Mouse (Mus musculus) heart, adult 18-20 months (tissue): ENCODE results near the gene Dab1. TPM values are rescaled to one million over a fixed set of nuclear protein-coding genes. Genes with fewer than 3 reads are reported as not detected.

Experiments
- DNase-seq, 2 experiments: peaks; one replicate each; pipeline ENCODE4 v3.0.0; 2021 to 2022; ENCODE audit warnings: mixed read lengths in 1 of 2
- long read RNA-seq, 2 experiments: library from polyadenylated mRNA; stranded (forward); transcript quantifications; one replicate each; pipeline ENCODE4 v2.0.0; 2021
- total RNA-seq, 2 experiments: library from RNA; stranded (reverse); gene quantifications; 2 replicates each; pipeline ENCODE4 v1.2.3; 2021

Gene Dab1
- under 1 TPM in 1 of 2 experiments, not detected in 1; 0.05 TPM for total RNA-seq
- long read RNA-seq, experiment 1 = 0 reads
- long read RNA-seq, experiment 2 = 0 reads

GRCm38 (mm10) chr4:103619321-103619945 lies at the start of gene Dab1:
TSS of gene Dab1 (plus strand) at chr4:103619359.
- DNase-seq = no peak

GRCm38 (mm10) chr4:103571721-103572352 lies 47.3 kb upstream of the Dab1 start:
- peak in 1 of 2 experiments; percentile 5 for DNase-seq

DNA sequence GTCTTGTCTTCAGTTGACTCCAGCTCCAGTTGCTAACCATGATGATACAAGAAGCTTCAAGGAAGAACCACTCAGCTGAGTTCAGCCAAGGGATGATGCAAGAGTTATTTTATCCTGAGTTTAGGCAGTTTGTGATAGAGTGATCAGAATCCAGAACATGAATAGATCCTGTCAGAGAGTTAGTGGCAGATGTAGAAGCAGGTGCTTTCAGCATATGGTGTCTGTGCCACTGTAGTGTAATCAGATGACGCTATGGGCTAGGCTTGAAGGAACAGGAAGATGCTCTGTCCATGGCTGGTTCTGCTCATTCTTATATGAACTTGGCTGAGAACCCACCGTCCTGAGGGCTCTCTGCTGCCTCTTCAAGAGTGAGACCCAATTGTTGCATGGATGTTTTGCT lies 43.6 kb upstream of the Dab1 start:
- no peak for DNase-seq

DNA sequence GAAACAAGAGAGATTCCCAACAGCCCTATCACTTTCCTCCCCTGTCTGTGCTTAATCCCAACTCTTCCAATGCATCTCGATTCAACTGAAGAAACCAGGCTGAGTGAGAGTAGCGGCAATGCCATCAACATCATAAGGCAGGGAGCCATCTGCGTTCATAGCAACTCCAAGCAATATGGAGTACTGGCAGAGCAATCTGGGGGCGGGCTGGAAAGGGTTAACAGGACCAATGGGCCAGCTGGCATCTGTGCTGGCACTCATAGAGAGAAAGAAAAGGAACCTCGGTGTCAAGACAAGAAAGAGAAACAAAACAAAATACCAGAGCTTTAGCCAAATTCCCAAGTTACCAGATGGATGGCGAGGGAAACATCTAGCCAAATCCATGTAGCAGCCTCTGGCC lies 42.9 kb upstream of the Dab1 start:
- no peak for DNase-seq

- no peak for DNase-seq
Measured at GRCm38 (mm10) chr4:103577111-103577815, 41.9 kb upstream of the Dab1 start.

DNA sequence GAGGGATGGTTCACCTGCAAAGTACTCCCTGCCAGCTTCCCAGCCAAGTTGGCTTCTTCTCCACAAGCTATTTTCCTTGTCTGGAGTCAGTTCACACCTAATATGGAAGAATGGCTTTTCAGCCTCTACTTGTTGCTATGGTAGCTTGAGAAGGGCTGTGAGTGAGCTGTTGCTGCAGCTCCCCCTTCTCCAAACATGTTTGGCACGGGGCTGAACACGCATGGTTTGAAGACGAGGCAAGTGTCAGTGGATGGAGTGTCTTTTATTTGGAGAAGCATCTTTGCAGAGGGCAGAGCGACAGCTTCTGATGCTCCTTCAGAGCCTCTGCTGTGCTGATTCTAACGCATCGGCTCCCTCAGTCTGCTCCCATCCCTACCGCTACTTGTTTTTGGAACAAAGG lies 41.3 kb upstream of the Dab1 start:
- DNase-seq = no peak

- no peak for DNase-seq
Measured at GRCm38 (mm10) chr4:103580021-103580420, 39.1 kb upstream of the Dab1 start.

DNA sequence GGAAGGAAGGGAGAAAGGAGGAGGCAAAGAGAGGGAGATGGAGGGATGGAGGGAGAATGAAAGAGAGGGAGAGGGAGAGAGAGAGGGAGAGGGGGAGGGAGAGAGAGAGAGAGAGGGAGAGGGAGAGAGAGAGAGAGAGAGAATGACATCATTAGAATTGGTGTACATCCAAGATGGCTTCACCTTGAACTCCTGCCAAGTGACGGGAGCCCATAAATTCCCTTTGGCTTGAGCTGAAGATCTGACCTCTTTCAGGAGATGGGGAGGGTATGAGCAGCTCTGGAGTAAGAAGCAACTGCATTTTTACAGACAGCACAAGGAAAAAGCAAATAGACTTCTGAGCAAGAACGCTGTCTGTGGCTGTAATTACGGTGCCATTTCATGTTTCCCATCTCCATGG lies 4.1 kb upstream of the Dab1 start:
- DNase-seq = no peak

DNA sequence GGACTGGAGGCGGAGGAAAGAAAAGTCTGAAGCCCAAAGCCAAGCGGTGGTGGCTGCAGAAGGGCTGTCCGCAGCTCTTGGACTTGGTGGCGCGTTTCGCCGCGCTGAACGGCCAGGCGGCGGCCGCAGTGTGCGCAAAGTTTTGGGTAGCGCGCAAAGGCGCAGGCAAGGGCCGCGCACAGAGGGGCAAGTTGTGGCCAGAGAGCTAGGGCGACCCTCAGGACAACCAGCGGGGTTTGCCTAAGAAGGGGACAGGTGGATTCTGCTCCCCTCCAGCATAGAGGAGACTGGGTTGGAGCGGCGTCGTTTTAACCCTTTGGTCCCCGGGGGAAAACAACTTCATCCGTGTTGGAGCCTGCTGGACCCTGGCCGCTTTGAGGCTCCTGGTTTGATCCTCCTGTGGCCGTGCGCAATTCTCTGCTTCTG lies 800 bp downstream of the Dab1 start:
- no peak for DNase-seq

DNA sequence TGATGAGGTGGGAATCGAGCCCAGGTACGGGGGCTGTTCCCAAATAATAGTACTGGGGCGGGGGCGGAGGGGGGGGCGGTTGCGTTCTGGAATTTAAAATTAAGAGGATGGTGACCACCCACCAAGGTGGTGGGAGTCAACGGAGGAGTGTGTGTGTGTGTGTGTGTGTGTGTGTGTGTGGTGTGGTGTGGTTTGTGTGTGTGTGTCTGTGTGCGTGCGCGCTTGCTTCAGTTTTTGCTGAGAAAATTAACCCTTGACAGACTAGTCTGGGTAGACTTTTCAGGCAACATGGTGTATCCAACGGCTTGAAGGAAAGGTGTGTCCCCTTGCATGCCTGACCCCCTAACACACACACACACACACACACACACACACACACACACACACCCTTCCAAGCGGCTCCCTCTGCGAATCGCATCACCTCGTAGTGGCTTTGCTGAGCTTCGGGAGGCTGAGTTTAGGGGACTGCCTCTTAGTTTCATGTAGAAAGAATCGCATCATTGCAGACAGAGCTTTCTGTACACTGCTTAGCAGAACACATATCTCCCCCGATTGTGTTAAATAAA lies 1.5 kb downstream of the Dab1 start:
- no peak for DNase-seq

DNA sequence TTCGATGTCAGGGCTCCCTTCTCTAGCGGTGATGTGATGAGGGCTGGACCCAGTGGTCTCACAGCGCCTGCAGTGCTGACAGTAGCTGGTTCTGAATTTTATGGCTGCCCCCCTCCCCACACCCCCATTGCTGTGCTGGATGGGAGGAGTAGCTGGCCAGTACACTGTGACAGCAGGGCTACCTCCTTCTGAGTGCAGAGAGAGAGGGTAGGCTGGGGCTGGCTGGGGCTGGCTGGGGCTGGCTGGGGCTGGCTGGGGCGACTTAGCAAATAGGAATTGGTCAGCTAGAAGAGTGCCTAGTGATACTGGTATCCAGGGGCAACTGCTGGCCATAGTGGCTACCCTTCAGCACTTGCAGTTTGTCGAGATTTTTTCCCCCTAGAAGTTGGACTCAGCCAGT lies 2.4 kb downstream of the Dab1 start:
- no peak for DNase-seq

DNA sequence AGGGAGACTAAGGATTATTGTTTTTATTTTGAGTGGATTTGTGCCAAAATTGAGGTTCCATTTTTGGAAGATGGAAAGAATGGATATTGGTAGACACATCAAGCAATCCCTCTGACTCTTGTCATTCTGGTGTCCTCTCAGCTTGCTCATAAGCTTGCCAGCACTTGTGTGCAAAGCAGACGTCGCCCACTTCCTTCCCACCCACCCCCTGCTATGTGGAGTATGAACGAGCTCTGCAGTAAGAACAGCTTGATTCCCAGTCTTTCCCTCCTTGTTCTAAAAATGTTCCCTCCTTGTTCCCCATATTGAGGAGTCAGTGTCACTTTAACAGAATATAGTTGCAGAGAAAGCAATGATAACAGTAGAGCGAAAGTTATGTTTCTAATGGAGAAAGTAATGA lies 11.0 kb downstream of the Dab1 start:
- DNase-seq = no peak

DNA sequence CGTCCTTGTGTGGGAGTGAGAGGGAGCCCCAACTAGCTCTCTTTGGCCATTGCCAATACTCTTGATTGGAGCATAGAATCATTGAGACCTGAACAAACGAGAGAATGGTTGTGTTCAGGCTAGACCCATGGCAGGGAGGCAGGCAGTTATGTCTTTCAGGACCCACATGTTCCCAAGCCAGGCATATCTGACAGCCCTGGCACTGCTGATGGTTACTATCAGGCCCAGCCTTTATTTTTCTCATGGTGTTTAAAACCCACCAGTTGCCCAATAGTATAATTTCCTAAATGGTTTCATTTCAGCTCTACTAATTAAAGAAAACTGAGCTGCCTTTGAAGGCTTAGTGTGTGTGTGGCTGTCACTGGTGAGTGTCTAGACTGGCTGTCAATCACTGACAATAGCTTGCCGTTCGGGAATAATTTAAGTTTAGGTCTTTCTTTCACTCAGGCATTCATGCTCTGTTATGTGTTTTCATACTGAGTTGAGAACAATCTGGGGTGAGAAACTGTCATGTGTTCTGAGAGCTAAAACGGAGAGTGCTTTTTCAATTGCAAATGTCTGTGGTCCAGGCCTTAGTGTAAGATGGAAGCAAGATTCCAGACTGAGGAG lies 17.1 kb downstream of the Dab1 start:
- no peak for DNase-seq

DNA sequence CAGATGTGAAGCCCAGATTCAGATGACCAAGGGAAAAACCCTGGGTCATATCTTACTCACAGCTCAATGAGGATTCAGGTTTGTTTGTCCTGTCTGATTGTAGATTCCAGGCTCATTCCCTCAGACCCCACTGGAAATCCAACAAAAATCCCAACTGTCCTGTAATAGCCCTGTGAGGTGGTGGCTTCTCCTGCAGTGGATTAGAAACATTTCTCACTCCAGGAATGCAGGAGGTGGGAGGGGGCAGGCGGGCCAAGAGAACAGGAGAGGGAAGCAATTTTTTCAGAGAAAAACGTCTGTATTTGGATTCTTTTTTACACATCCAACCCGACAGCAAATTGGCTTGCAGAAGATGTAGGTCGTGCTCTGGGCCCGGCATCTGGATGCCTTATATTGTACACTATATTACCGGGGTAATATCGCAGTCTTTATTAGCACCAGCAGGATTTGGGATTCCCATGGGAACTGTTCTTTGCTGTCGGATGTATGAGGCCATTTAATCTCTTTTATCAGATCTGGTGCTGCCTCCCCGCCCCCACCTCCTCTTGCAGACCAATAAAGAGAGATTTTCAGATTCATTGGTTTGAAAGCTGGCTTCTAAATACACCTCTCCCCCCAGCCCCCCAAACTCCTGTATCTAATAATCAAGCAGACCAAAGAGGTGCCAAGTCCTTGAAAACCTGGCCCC lies 29.2 kb downstream of the Dab1 start:
- no peak for DNase-seq

DNA sequence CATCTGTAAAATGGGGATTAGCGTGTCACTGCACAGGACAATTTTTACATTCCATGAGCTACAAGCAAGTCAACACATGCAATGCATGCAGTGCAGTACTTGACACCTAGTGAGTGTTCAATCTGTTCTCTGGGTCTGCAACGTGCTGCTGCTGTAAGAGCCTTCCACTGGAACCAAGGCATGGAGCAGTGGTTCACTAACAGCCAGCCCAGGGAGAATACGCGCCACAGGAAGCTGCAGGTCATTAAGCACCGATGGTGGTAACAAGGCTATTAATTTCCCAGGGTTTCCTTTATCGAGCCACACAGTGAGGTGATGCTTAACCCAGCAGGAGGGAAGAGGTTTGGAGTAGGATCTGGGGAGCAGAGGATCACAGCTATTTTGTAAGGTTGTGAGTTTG lies 36.6 kb downstream of the Dab1 start:
- no peak for DNase-seq

DNA sequence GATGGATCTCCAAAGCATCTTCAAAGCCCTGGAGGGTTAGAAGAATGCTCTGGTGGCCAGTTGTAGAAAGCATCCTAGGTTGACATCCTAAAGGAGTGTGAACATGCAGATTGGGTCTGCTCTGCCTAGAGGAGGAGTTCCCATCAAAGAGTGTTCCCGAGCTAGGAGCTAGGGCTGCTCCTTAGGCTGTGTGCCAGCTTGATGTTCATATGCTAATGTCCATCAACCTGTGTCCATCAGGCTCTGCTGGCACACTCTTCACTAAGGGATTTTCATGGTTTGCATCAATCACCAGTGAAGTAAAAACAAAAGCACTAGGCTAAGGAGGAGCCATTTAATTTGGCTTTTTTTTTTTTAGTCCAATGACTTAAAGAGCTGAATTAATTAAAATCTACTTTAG lies 42.2 kb downstream of the Dab1 start:
- DNase-seq = no peak

- no peak for DNase-seq
Measured at GRCm38 (mm10) chr4:103667438-103667837, 48.3 kb downstream of the Dab1 start.

DNA sequence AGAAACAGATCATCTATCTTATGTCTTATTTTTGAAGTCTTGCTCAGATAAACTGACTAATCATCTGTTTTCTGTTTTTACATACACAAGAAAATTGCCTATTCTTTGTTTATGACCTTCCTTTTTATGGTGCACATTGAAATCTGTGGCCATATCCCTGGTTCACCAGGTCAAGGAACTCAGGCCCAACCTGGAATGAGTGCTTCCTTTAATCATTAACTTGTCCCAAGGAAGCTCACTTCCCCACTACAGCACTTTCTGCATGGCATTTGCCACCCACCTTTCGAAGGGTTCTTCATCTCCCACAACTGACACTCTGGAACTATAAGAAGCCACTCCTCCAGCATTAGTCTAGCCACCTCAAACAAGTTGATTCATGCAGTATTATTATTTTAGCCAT lies 58.0 kb downstream of the Dab1 start:
- no peak for DNase-seq

GRCm38 (mm10) chr4:103678501-103678900 lies 59.3 kb downstream of the Dab1 start:
- no peak for DNase-seq

DNA sequence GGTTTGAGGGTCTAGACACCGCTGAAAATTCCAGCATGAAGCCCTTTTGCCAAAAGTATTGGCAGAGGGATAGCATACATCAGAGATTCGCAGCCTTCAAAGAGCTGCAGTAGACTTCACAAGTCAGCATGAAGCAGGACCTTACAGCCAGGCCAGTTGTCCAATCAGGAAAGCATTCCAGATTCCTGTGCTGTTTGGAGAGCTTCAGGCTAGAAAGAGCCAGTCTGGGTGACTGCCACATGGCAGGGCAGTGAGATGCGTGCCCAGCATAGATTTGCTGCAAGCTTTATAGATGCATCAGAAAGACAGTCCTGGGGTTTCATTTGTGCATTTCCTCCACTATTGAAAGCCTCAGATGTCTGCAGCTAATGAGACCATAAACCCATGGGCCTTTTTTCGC lies 66.0 kb downstream of the Dab1 start:
- no peak for DNase-seq

GRCm38 (mm10) chr4:103691717-103692116 lies 72.6 kb downstream of the Dab1 start:
- DNase-seq = no peak

DNA sequence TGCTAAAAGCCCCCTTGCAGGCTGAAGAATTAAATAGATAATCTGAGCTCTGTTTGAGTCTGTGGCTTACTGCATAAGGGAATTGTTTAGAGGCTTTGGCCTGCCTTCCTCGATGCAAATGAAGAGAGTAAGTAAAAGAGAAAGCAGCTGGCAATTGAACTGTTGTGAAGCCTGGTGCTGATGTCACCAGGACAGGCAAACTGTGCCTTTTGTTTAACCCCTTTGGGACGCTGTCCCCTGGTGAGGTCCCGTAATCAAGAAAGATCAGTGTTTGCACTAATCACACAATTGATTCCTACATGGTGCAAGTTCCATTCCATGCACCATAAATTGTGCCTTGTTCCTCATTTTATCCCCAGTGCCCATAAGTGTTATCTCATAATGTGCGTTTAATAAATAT lies 80.6 kb downstream of the Dab1 start:
- no peak for DNase-seq
